Comparison of ENCODE assay signal across 8 mouse cellular contexts in the genomic region with DNA sequence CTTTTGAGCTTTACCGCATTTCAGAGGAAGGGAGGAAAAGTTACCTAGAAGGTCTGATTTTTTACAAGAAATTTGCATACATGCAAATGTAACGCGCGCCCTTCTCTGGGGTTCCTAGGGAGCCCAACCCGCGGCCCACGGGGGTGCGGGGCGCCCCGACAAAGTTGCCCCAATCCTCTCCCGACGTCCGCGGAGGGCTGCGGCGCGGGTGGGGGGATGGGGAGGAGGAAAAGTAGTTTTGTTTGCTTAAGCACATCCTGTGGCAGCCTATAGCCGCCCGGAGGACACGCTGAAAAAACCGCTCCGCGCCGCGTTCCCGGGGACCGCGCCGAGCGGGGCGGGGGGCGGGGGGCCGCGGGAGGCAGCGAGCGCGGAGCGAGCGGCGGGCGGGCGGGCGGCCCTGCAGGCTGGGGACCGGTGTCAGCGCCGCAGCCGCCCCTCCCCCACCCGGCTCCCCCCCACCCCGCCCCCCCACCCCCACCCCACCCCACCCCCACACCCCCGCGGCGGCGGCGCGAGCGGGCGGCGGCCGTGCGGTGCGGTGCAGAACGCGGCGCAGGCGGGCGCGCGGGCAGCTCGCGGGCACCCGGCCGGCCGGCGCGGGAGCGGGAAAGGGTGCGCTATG. TPM values are rescaled to one million over a fixed set of nuclear protein-coding genes. Genes with fewer than 3 reads are reported as not detected.
DNase-seq lines count a peak whose midpoint lies in the region; ATAC-seq lines count a peak whose summit lies in the region.

No protein-coding gene starts in this region.

- peak overlapping the region; percentile 100 for H3K9ac ChIP-seq in heart, embryonic 13.5 days
- peak overlapping the region; percentile 100 for H3K9ac ChIP-seq in stomach, embryonic 14.5 days (replicated peaks; ENCODE audit: low read depth, low read length)

- peaks cover 36% of the 10 kb centered on the region for H3K4me1 ChIP-seq in heart, embryonic 13.5 days
- peaks cover 12% of the 10 kb centered on the region; the same call in 1 of the 2 replicates for H3K4me1 ChIP-seq in stomach, embryonic 14.5 days (ENCODE audit: control insufficient read depth, insufficient read depth, low read length)

- peak; percentile 37; the same call in 1 of the 2 replicates for ATAC-seq in heart, embryonic 13.5 days (ENCODE audit: extremely low read depth, insufficient number of reproducible peaks, low FRiP score, low TSS enrichment)
- 0 out of 2 replicates have a peak, but pooled peaks have one; percentile 10 for ATAC-seq in stomach, embryonic 14.5 days (ENCODE audit: insufficient number of reproducible peaks, insufficient read depth, low FRiP score, low read depth)
- no peak for ATAC-seq in granulocyte monocyte progenitor cell, adult 5-6 weeks (replicated peaks; ENCODE audit: poor library complexity, severe bottlenecking)

- WGBS in heart, embryonic 13.5 days = under 1% methylated on average over 29 of the region's 77 CpGs
- under 1% methylated on average over 53 of the region's 77 CpGs for WGBS in stomach, embryonic 14.5 days

- no peaks in the 10 kb centered on the region for H3K9me3 ChIP-seq in heart, embryonic 13.5 days
- no peaks in the 10 kb centered on the region for H3K9me3 ChIP-seq in stomach, embryonic 14.5 days (ENCODE audit: control insufficient read depth, low read depth, low read length)

- H3K36me3 ChIP-seq in heart, embryonic 13.5 days = no peaks in the 10 kb centered on the region
- no peaks in the 10 kb centered on the region for H3K36me3 ChIP-seq in stomach, embryonic 14.5 days (ENCODE audit: control insufficient read depth, insufficient read depth, low read length)

- H3K4me2 ChIP-seq in heart, embryonic 13.5 days = peak overlapping the region; percentile 78
- peak overlapping the region; percentile 77 for H3K4me2 ChIP-seq in stomach, embryonic 14.5 days (replicated peaks; ENCODE audit: low read depth, low read length)

- H3K4me3 ChIP-seq in heart, embryonic 13.5 days = peak overlapping the region; percentile 97
- peak overlapping the region; percentile 90 for H3K4me3 ChIP-seq in stomach, embryonic 14.5 days (ENCODE audit: low read depth, low read length)

- H3K27me3 ChIP-seq in heart, embryonic 13.5 days (replicated peaks) = no peaks in the 10 kb centered on the region
- no peaks in the 10 kb centered on the region for H3K27me3 ChIP-seq in stomach, embryonic 14.5 days (ENCODE audit: control insufficient read depth, insufficient read depth, low read length)

- H3K27ac ChIP-seq in heart, embryonic 13.5 days (replicated peaks) = peak overlapping the region; percentile 95
- H3K27ac ChIP-seq in stomach, embryonic 14.5 days (ENCODE audit: low read length) = peak overlapping the region; percentile 98

- DNase-seq in lung, adult 18-20 months = peak; percentile 56 to 61
- DNase-seq in lung, postnatal 25 days (ENCODE audit: low spot score) = no peak
- peak; percentile 75 to 78 for DNase-seq in cerebellum, postnatal 25 days
- peak; percentile 79 for DNase-seq in kidney, postnatal 10 days
- peak; percentile 64 for DNase-seq in mesoderm, embryonic 11.5 days (ENCODE audit: low read depth, low spot score)

RNA-seq across cellular contexts. Expression of a gene that starts 0.7 kb away (rescaled TPM):
- 0.48 and 0.55 TPM in 2 replicates for polyA plus RNA-seq in heart, embryonic 13.5 days (2015; fragmentation: Nextera tagmentation; extraction: Ambion mirVana)
- 5.7 and 6.3 TPM in 2 replicates for polyA plus RNA-seq in stomach, embryonic 14.5 days (2014; fragmentation: Nextera tagmentation; extraction: Ambion mirVana)
- total RNA-seq in granulocyte monocyte progenitor cell, adult 5-6 weeks (2014; fragmentation: Nextera tagmentation) = not detected in 2 replicates
- not detected in 2 replicates for total RNA-seq in granulocyte monocyte progenitor cell, adult 5-6 weeks (2017)

RNA-seq across cellular contexts. Expression of a gene that starts 4.7 kb away (rescaled TPM):
- polyA plus RNA-seq in heart, embryonic 13.5 days (2015; fragmentation: Nextera tagmentation; extraction: Ambion mirVana) = 31.1 and 32.3 TPM in 2 replicates
- 73.9 and 78.4 TPM in 2 replicates for polyA plus RNA-seq in stomach, embryonic 14.5 days (2014; fragmentation: Nextera tagmentation; extraction: Ambion mirVana)
- total RNA-seq in granulocyte monocyte progenitor cell, adult 5-6 weeks (2014; fragmentation: Nextera tagmentation) = 5.6 and 14.0 TPM in 2 replicates
- total RNA-seq in granulocyte monocyte progenitor cell, adult 5-6 weeks (2017) = 2.6 and 3.5 TPM in 2 replicates
